Mouse (Mus musculus) testis, adult 2 months (tissue): ENCODE data around the gene Kpna7.

ENCODE experiments used
- CTCF ChIP-seq: fragments of 200-500 bp; IDR thresholded peaks from 2 replicates; pipeline ENCODE4 v1.5.1; 2012; ENCODE audit warnings: low read depth, mild to moderate bottlenecking, inconsistent platforms, low read length, moderate library complexity; ENCODE audit not compliant: control insufficient read depth, insufficient read depth, insufficient replicate concordance
- POLR2A ChIP-seq: fragments of 200-500 bp; IDR thresholded peaks from 2 replicates; pipeline ENCODE4 v1.6.1; 2012; ENCODE audit warnings: low read depth, mild to moderate bottlenecking, inconsistent platforms, low read length, moderate library complexity; ENCODE audit not compliant: control insufficient read depth

- TF ChIP-seq CTCF = no peak
- no peak for TF ChIP-seq POLR2A
Measured at GRCm38 (mm10) chr5:144964872-144965638, 118.8 kb downstream of the Kpna7 start.
